Mouse (Mus musculus): ENCODE measurements around the gene Obsl1. TPM values are rescaled to one million over a fixed set of nuclear protein-coding genes. Genes with fewer than 3 reads are reported as not detected.

Obsl1 gene
- total RNA-seq (2015; ENCODE audit: low replicate concordance) (not detected in 2 replicates), total RNA-seq (2017; ENCODE audit: low replicate concordance) (not detected in 2 replicates)

GRCm38 (mm10) chr1:75505956-75506831, at the start of gene Obsl1:
Gene Obsl1 (minus strand): TSS chr1:75506452.
- ATAC-seq (replicated peaks; ENCODE audit: low FRiP score, poor library complexity, severe bottlenecking): no peak

GRCm38 (mm10) chr1:75555680-75556079, 49.4 kb upstream of the Obsl1 start:
- no peak for ATAC-seq (replicated peaks; ENCODE audit: low FRiP score, poor library complexity, severe bottlenecking)

- no peak for ATAC-seq (replicated peaks; ENCODE audit: low FRiP score, poor library complexity, severe bottlenecking)
Observed at GRCm38 (mm10) chr1:75550586-75550985, 44.3 kb upstream of the Obsl1 start.

GRCm38 (mm10) chr1:75549289-75550279, 43.3 kb upstream of the Obsl1 start:
- no peak for ATAC-seq (replicated peaks; ENCODE audit: low FRiP score, poor library complexity, severe bottlenecking)

- ATAC-seq (replicated peaks; ENCODE audit: low FRiP score, poor library complexity, severe bottlenecking): no peak
Observed at GRCm38 (mm10) chr1:75548871-75549270, 42.6 kb upstream of the Obsl1 start.

GRCm38 (mm10) chr1:75548083-75548482, 41.8 kb upstream of the Obsl1 start:
- no peak for ATAC-seq (replicated peaks; ENCODE audit: low FRiP score, poor library complexity, severe bottlenecking)

- ATAC-seq (replicated peaks; ENCODE audit: low FRiP score, poor library complexity, severe bottlenecking): no peak
Observed at GRCm38 (mm10) chr1:75547351-75547750, 41.1 kb upstream of the Obsl1 start.

- no peak for ATAC-seq (replicated peaks; ENCODE audit: low FRiP score, poor library complexity, severe bottlenecking)
Observed at GRCm38 (mm10) chr1:75545965-75546956, 40.0 kb upstream of the Obsl1 start, which contains the start of gene Slc4a3. Gene Slc4a3 (plus strand): TSS chr1:75546266.

GRCm38 (mm10) chr1:75544351-75544750, 38.1 kb upstream of the Obsl1 start:
- ATAC-seq (replicated peaks; ENCODE audit: low FRiP score, poor library complexity, severe bottlenecking): no peak

- ATAC-seq (replicated peaks; ENCODE audit: low FRiP score, poor library complexity, severe bottlenecking): no peak
Observed at GRCm38 (mm10) chr1:75541496-75541895, 35.2 kb upstream of the Obsl1 start.

- ATAC-seq (replicated peaks; ENCODE audit: low FRiP score, poor library complexity, severe bottlenecking): no peak
Observed at GRCm38 (mm10) chr1:75538597-75539190, 32.4 kb upstream of the Obsl1 start.

- ATAC-seq (replicated peaks; ENCODE audit: low FRiP score, poor library complexity, severe bottlenecking): no peak
Observed at GRCm38 (mm10) chr1:75537587-75537986, 31.3 kb upstream of the Obsl1 start.

- ATAC-seq (replicated peaks; ENCODE audit: low FRiP score, poor library complexity, severe bottlenecking): no peak
Observed at GRCm38 (mm10) chr1:75533325-75534252, 27.3 kb upstream of the Obsl1 start.

GRCm38 (mm10) chr1:75532280-75533172, 26.3 kb upstream of the Obsl1 start:
- no peak for ATAC-seq (replicated peaks; ENCODE audit: low FRiP score, poor library complexity, severe bottlenecking)

- no peak for ATAC-seq (replicated peaks; ENCODE audit: low FRiP score, poor library complexity, severe bottlenecking)
Observed at GRCm38 (mm10) chr1:75530546-75530945, 24.3 kb upstream of the Obsl1 start.

- no peak for ATAC-seq (replicated peaks; ENCODE audit: low FRiP score, poor library complexity, severe bottlenecking)
Observed at GRCm38 (mm10) chr1:75524679-75525078, 18.4 kb upstream of the Obsl1 start.

Measured in erythroblast, adult 5-6 weeks (primary cell).